Mouse (Mus musculus) c-Kit-positive CD71-negative TER-119-negative erythroid progenitor cells, embryonic 14.5 days (primary cell): Measurements from ENCODE around the gene Ehbp1.

Experiments
- DNase-seq: peaks from one replicate; pipeline ENCODE4 v3.0.0-alpha.2; 2013; ENCODE audit warnings: low read depth

Ehbp1 gene

DNA sequence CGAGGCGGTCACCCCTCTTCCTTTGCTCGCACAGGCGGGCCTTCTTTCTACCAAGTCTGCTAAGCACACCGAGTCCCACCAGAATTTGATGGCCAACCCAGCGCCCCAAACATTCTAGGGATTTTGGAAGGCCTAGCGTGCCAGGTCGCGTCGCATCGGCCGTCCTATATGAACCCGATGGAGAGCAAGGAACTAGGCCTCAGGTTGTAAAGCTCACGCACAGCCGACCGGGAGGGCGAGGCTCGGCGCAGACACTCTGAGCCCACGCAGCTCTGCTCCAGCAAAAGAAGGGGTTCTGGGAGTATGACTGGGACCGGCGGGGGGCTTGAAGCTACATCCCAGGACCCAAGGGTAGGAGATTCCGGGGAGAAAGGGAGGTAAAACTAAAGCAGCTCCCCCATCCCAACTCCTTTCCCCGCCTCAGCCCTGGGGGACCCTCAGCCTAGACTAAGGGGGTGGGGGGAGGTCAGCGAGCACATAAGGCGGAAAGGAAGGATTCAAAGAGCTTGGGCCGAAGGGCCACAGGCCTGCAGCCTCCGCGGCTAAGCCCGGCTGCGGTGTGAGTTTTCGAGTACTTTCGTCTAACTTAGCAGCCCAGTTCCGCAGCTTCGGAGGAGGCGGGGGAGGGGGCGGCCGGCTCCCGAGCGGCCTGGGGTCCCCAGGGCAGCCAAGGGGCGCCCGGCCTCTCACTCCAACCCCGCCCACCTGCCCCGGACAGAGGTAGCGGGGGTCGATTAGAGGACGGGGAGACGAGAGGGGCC lies 341.6 kb downstream of the Ehbp1 start:
- DNase-seq, result no peak

- no peak for DNase-seq
Measured at GRCm38 (mm10) chr11:21999396-22000315, 342.4 kb downstream of the Ehbp1 start.

GRCm38 (mm10) chr11:21998141-21999047 lies 343.7 kb downstream of the Ehbp1 start:
- DNase-seq, result no peak

GRCm38 (mm10) chr11:21997561-21998140 lies 344.4 kb downstream of the Ehbp1 start:
- DNase-seq, result no peak

- no peak for DNase-seq
Measured at GRCm38 (mm10) chr11:21996661-21997560, 345.2 kb downstream of the Ehbp1 start.

- DNase-seq, result no peak
Measured at GRCm38 (mm10) chr11:21996325-21996647, 345.8 kb downstream of the Ehbp1 start.

GRCm38 (mm10) chr11:21995534-21996324 lies 346.4 kb downstream of the Ehbp1 start:
- DNase-seq, result no peak

DNA sequence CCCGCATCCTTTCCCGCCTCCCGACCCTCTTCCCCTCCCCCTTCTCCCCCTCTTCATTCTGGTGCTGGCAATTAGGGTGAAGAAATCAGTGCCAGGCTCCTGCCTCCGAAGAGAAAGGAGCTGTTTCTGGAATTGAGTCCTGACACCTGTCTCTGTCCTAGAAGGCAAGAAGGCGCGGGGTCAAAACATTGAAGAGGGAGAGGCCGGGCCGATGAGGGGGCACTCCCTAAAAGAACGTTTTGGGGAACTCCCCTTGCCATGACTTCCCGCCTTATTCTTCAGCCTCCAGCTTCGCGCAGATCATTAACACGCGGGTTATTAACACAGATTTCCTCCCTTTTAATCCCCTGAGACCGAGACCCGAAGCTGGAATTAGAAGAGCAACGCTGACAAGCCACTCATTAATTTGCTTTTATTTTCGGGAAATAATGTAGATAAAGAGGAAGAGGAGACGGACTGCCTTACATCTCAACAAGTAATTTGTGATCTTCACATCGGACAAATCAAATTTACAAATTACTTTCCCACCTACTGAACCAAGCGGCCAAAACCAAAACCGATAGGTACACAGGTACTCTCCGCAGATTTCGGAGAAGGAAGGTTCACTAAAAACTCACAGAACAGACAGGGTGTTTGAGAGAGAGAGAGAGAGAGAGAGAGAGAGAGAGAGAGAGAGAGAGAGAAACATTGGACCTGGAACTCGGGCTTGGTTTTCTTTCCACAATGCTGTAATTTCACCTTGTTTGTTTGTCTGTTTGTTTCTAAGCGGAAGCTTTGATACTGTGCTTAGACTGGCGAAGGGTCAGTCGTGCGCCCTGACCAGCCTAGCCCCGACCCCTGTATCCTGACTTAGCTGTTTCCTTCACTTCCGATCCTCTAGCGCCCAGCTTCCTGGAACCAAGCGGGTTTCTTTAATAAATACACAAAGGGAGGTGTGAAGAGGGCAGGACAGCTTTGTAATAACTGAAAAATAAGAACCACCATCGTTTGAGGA lies 347.4 kb downstream of the Ehbp1 start:
- no peak for DNase-seq

- DNase-seq, result no peak
Measured at GRCm38 (mm10) chr11:21993597-21994376, 348.3 kb downstream of the Ehbp1 start.

DNA sequence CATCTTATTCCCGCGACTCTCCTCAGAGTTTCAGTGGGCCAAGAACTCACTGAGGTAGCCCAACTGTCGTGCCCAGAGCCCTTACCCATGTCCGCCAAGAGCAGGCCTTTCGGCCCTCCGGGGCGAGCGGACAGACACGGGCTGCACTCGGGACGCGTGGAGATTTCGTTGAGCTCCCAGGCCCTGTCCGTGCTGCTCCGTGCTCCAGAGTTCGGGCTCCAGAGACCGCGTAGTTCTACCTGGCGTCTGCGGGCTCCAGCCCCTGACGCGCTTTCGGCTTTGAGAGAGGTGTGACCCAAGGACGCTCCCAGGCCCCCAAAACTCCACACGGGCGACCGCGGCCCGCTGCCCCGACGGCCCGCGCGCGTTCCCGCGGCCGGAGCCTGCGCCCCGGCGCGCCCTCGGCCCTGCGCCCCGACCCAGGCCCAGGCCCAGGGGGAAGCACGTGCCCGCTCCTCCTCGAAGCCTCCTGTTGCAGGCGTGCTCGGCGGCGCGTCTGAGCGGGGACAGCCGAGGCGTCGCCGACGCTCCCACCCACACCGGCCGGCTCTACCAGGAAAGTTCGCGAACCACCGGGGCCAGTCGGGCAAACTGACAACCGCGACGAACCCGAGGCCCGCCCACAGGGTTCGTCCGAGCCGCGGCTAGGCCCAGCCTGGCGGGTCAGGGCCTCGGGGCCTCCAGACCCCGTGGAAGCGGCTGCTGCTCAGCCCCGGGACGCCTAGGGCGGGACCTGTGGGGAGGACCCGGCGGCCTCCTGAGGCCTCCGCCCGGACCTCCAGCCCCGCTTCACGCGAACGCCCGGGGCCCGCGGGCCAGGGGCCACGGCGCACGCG lies 349.1 kb downstream of the Ehbp1 start:
- no peak for DNase-seq

GRCm38 (mm10) chr11:21988398-21988946 lies 353.6 kb downstream of the Ehbp1 start:
- no peak for DNase-seq

DNA sequence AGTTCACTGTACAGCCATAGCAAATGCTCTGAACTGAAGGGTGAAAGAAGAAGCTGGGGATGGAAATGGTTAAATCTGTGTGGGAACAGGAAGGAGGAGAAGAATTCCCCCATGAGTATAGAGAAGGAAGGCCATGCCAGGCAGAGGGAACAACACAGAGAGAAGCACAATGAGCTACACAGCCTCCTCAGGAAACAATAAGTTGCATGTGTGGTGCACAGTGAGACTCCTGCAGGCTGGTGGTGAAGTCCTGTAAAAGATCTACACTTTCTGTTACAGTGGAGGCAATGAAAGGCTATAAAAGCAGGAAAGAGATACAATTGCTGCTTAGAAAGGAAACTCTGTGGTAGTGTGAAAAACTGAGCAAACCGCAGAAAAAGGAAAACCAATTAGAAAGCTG lies 357.0 kb downstream of the Ehbp1 start:
- DNase-seq, result no peak

- DNase-seq, result no peak
Measured at GRCm38 (mm10) chr11:21974005-21974531, 368.0 kb downstream of the Ehbp1 start.

DNA sequence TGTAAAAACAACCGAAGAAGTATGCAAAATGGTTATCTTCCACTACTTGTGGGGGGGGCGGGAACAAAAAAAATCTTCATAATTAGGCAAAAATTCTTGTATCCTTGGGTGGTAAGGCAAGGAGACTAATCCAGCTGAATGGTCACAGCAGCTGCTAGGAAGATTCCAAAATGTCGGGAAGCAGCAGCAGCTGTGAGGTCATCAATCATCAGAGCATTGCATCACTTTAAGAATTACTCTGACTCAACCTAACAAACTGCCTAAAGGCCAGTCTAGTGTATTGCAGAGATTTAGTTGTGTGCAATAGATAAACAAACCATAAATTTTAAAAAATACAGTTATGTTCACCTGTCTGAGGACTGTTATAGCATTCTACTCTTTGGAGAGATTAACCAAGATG lies 368.5 kb downstream of the Ehbp1 start:
- no peak for DNase-seq

DNA sequence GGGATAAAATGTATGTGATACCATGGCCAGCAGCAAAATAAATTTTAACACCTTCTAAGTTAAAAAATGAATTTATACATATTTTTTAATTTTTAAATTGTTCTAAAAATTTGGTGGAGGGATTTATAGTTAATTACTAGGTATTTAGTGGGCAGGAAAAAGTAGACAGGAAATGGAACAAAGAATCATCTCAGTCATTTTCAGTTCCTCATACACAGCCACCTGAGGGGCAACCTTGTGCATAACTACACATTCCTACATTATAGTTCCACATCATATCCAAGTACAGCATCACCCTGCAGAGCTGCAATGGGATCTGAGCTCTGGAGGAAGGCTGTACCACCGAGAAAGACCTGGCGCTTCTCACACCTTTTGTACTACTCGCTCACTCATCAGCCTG lies 373.2 kb downstream of the Ehbp1 start:
- no peak for DNase-seq
